Mouse (Mus musculus) hindbrain, postnatal 0 days (tissue): Measurements from ENCODE around the gene Gpc6. TPM values are rescaled to one million over a fixed set of nuclear protein-coding genes. Genes with fewer than 3 reads are reported as not detected.
A peak's percentile ranks its signal among the peaks of the same experiment; 100 is the strongest.

Experiments
- ATAC-seq: fragments of 200-750 bp; cut with Nextera tagmentation; 2 replicates; pipeline ENCODE4 v1.8.0; 2017; ENCODE audit warnings: mild to moderate bottlenecking, moderate TSS enrichment, moderate library complexity
- DNase-seq: peaks from one replicate; pipeline ENCODE4 v3.0.0-alpha.2; 2015; ENCODE audit warnings: low spot score
- H3K27ac ChIP-seq: fragments of 300-500 bp; sonication (generic); 2 replicates; pipeline ENCODE4 v1.5.1; 2014; ENCODE audit warnings: mild to moderate bottlenecking
- H3K27me3 ChIP-seq: fragments of 300-500 bp; sonication (generic); 2 replicates; pipeline ENCODE4 v1.6.1; 2014; ENCODE audit warnings: low read length, mixed read lengths; ENCODE audit not compliant: insufficient read depth
- H3K36me3 ChIP-seq: fragments of 300-500 bp; sonication (generic); 2 replicates; pipeline ENCODE4 v1.6.1; 2014; ENCODE audit warnings: low read length, mixed read lengths; ENCODE audit not compliant: insufficient read depth
- H3K4me1 ChIP-seq: fragments of 300-500 bp; sonication (generic); 2 replicates; pipeline ENCODE4 v1.6.1; 2014; ENCODE audit warnings: antibody characterized with exemption, low read length, mixed read lengths; ENCODE audit not compliant: insufficient read depth
- H3K4me2 ChIP-seq: fragments of 300-500 bp; sonication (generic); 2 replicates; pipeline ENCODE4 v1.6.1; 2014; ENCODE audit warnings: low read depth, mild to moderate bottlenecking, low read length, moderate library complexity, mixed read lengths
- H3K4me3 ChIP-seq: fragments of 300-500 bp; sonication (generic); 2 replicates; pipeline ENCODE4 v1.5.1; 2014; ENCODE audit warnings: low read length
- H3K9ac ChIP-seq: fragments of 300-500 bp; sonication (generic); replicated peaks from 2 replicates; pipeline ENCODE4 v1.6.1; 2014; ENCODE audit warnings: mild to moderate bottlenecking, low read length, moderate library complexity, mixed read lengths
- H3K9me3 ChIP-seq: fragments of 300-500 bp; sonication (generic); 2 replicates; pipeline ENCODE4 v1.6.1; 2016; ENCODE audit warnings: low read length, mixed read lengths
- CTCF ChIP-seq: IDR thresholded peaks from 2 replicates; pipeline ENCODE4 v1.5.1; 2016; ENCODE audit warnings: antibody characterized with exemption, control low read depth, low read depth
- WGBS: fragments of 180-500 bp; shearing (Covaris S2); extraction: QIAGEN DNeasy Blood & Tissue Kit; methylation state at CpG from one replicate; pipeline ENCODE4 v1.1.7; 2014; 5-methylcytosine and 5-hydroxymethylcytosine counted together
- polyA plus RNA-seq: library from polyadenylated mRNA; unstranded; fragments of >200 nt; fragmentation: Nextera tagmentation; extraction: Ambion mirVana; gene quantifications from 2 replicates; pipeline ENCODE4 v1.2.1, GENCODE M21; 2015
- total RNA-seq: library from RNA; depleted of rRNA; stranded (reverse); fragments of >200 nt; gene quantifications from 2 replicates; pipeline ENCODE4 v1.2.3, GENCODE M21; 2014

Gpc6 gene
- total and polyA plus RNA-seq, 2 experiments from 2014 or later = 17.9 to 28.5 TPM

- TF ChIP-seq CTCF = no peak
- Histone ChIP-seq H3K9ac (no peak overlapping the region), H3K9me3 (no peaks in the 10 kb centered on the region), H3K27me3 (no peaks in the 10 kb centered on the region), H3K4me1 (no peaks in the 10 kb centered on the region), H3K27ac (peak overlapping the region; percentile 36; the same call in 1 of the 2 replicates), H3K36me3 (no peaks in the 10 kb centered on the region), H3K4me3 (no peak overlapping the region), H3K4me2 (no peak overlapping the region)
- DNase-seq = peak; percentile 28
- 45% methylated on average over 8 of the region's 8 CpGs for WGBS
- ATAC-seq = no peak
These were observed 594.5 kb downstream of the Gpc6 start for GRCm38 (mm10) chr14:117519574-117519973.

- Histone ChIP-seq H3K27me3 (no peaks in the 10 kb centered on the region), H3K9me3 (no peaks in the 10 kb centered on the region), H3K27ac (no peak overlapping the region), H3K4me3 (no peak overlapping the region), H3K36me3 (no peaks in the 10 kb centered on the region), H3K4me2 (no peak overlapping the region), H3K9ac (no peak overlapping the region), H3K4me1 (no peaks in the 10 kb centered on the region)
- ATAC-seq (no peak), DNase-seq (no peak)
- 86% methylated on average over 2 of the region's 2 CpGs for WGBS
- TF ChIP-seq CTCF = no peak
These were observed 595.6 kb downstream of the Gpc6 start for GRCm38 (mm10) chr14:117520706-117521105.

DNA sequence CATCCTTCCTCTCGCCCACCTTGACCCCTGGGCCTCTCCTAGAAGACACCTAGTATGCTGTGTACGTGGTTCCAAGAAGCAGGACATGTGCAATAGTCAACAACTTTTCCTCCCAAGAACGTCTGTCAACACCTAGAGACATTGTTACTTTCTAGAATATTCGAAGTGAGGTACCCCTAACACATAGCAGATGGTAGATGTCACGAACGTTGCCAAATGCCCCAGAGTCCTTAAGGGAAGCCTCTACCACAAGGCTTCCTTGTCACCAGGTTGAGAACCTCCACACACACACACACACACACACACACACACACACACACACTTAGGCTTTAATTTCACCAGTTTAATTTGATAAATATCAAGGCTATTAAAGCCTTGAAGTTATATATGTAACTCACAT is 600.0 kb downstream of the Gpc6 start:
- Histone ChIP-seq H3K4me3 (no peak overlapping the region), H3K27me3 (no peaks in the 10 kb centered on the region), H3K9ac (no peak overlapping the region), H3K27ac (no peak overlapping the region), H3K4me2 (no peak overlapping the region), H3K9me3 (no peaks in the 10 kb centered on the region), H3K36me3 (no peaks in the 10 kb centered on the region), H3K4me1 (no peaks in the 10 kb centered on the region)
- TF ChIP-seq CTCF = no peak
- ATAC-seq (no peak), DNase-seq (no peak)
- WGBS = 83% methylated on average over 6 of the region's 6 CpGs

DNA sequence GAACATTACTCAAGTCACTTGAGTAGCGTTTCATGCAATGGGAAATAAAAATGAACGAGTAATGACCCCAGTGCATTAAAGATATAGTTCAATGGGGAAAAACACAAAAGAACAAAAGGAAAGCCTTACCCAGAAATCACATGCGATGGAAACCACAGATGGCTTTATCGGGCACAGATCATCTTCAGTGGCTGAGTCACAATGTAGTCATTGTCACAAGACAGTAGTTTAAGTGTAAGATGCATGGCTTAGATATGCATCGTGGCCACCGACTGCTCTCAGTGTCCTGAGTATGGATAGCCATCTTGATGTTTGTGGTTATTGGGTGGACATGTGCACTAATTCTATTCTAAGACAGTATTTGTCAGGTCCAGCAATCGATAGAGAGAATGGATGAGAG is 601.9 kb downstream of the Gpc6 start:
- H3K4me2 ChIP-seq = no peak overlapping the region
- no peak for ATAC-seq
- H3K4me3 ChIP-seq = no peak overlapping the region
- H3K9me3 ChIP-seq = no peaks in the 10 kb centered on the region
- no peak for DNase-seq
- H3K4me1 ChIP-seq = no peaks in the 10 kb centered on the region
- no peaks in the 10 kb centered on the region for H3K27me3 ChIP-seq
- H3K27ac ChIP-seq = no peak overlapping the region
- H3K9ac ChIP-seq = no peak overlapping the region
- 89% methylated on average over 7 of the region's 7 CpGs for WGBS
- H3K36me3 ChIP-seq = no peaks in the 10 kb centered on the region
- no peak for TF ChIP-seq CTCF

DNA sequence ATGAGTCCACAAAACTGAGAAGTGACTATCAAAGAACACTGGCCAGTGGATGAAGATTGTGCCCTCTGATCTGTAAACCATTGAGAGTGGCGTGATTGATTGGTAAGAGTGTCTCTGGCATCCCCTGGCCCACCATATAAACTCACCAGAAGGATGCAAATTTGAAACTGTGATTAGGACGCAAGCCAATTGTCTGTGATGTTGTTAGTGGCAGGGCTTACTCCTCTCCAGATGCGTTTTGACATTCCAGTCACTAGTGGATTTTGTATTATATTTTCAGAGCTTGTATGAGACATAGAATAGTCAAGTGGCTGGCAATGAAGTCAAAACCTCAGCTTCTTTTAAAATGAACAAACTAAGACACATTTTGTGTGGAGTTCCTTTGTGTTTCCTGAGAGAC is 604.3 kb downstream of the Gpc6 start:
- WGBS = 66% methylated on average over 3 of the region's 3 CpGs

GRCm38 (mm10) chr14:117552776-117553175 is 627.7 kb downstream of the Gpc6 start:
- H3K9me3 ChIP-seq = no peaks in the 10 kb centered on the region
- DNase-seq = no peak
- H3K27ac ChIP-seq = no peak overlapping the region
- no peak overlapping the region for H3K9ac ChIP-seq
- no peak overlapping the region for H3K4me2 ChIP-seq
- H3K36me3 ChIP-seq = no peaks in the 10 kb centered on the region
- no peak for ATAC-seq
- H3K4me1 ChIP-seq = no peaks in the 10 kb centered on the region
- TF ChIP-seq CTCF = no peak
- H3K27me3 ChIP-seq = no peaks in the 10 kb centered on the region
- H3K4me3 ChIP-seq = no peak overlapping the region

More for the DNA sequence above, 604.3 kb downstream of the Gpc6 start:
- Histone ChIP-seq H3K9ac (no peak overlapping the region), H3K4me2 (no peak overlapping the region), H3K9me3 (no peaks in the 10 kb centered on the region), H3K4me3 (no peak overlapping the region), H3K27me3 (no peaks in the 10 kb centered on the region), H3K4me1 (no peaks in the 10 kb centered on the region), H3K36me3 (no peaks in the 10 kb centered on the region), H3K27ac (no peak overlapping the region)
- DNase-seq (no peak), ATAC-seq (no peak)
- no peak for TF ChIP-seq CTCF

DNA sequence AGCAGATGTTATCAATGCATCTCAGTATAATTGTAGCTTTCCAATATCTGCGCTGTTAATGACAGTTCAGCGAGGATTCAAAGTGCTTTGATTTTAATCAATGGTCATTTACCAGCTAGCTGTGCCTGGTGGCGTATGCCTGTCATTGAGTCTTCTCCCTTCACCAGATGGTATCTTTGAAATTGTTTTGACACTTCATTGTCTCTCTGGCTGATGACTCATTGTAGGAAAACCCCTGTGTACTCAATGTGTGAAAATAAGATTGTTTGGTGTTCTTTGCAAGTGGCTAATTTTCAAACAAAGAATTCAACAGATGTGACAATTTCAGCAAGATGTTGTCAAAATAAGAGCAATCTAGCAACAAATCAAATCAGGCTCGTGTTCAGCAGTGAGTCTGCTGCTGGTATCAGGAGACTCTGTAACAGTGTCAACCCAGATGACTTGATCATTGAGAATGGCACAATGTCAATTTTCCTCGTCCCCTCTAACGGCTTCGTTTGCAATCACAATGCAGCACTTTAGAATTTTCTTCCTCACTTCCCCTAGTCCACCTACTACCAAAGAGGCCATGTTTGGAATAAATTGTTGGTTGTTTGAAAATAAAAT is 631.7 kb downstream of the Gpc6 start:
- Histone ChIP-seq H3K9ac (no peak overlapping the region), H3K4me3 (no peak overlapping the region), H3K27ac (no peak overlapping the region), H3K27me3 (no peaks in the 10 kb centered on the region), H3K36me3 (no peaks in the 10 kb centered on the region), H3K9me3 (no peaks in the 10 kb centered on the region), H3K4me2 (no peak overlapping the region), H3K4me1 (no peaks in the 10 kb centered on the region)
- ATAC-seq (no peak), DNase-seq (no peak)
- TF ChIP-seq CTCF = no peak
- 64% methylated on average over 7 of the region's 7 CpGs for WGBS
